Mouse (Mus musculus) hindbrain, embryonic 13.5 days (tissue): ENCODE measurements around the gene Krtap27-1. TPM values are rescaled to one million over a fixed set of nuclear protein-coding genes. Genes with fewer than 3 reads are reported as not detected.

Experiments used
- ATAC-seq: fragments of 200-750 bp; cut with Nextera tagmentation; 2 replicates; pipeline ENCODE4 v1.8.0; 2017; ENCODE audit warnings: moderate TSS enrichment; ENCODE audit not compliant: low FRiP score
- H3K27ac ChIP-seq: fragments of 300-500 bp; sonication (generic); 2 replicates; pipeline ENCODE4 v1.5.1; 2015; ENCODE audit warnings: inconsistent platforms, mild to moderate bottlenecking, moderate library complexity
- H3K27me3 ChIP-seq: fragments of 300-500 bp; sonication (generic); 2 replicates; pipeline ENCODE4 v1.6.1; 2015; ENCODE audit warnings: mild to moderate bottlenecking, inconsistent platforms
- H3K36me3 ChIP-seq: fragments of 300-500 bp; sonication (generic); 2 replicates; pipeline ENCODE4 v1.6.1; 2015; ENCODE audit warnings: mild to moderate bottlenecking, inconsistent platforms
- H3K4me1 ChIP-seq: fragments of 300-500 bp; sonication (generic); replicated peaks from 2 replicates; pipeline ENCODE4 v1.6.1; 2015; ENCODE audit warnings: inconsistent platforms
- H3K4me2 ChIP-seq: fragments of 300-500 bp; sonication (generic); 2 replicates; pipeline ENCODE4 v1.6.1; 2015; ENCODE audit warnings: inconsistent platforms, mild to moderate bottlenecking, moderate library complexity
- H3K4me3 ChIP-seq: fragments of 300-500 bp; sonication (generic); 2 replicates; pipeline ENCODE4 v1.5.1; 2015; ENCODE audit warnings: mild to moderate bottlenecking, inconsistent platforms
- H3K9ac ChIP-seq: fragments of 300-500 bp; sonication (generic); 2 replicates; pipeline ENCODE4 v1.6.1; 2015; ENCODE audit warnings: mild to moderate bottlenecking, inconsistent platforms
- H3K9me3 ChIP-seq: fragments of 300-500 bp; sonication (generic); 2 replicates; pipeline ENCODE4 v1.6.1; 2016; ENCODE audit warnings: inconsistent platforms
- WGBS: fragments of 180-500 bp; shearing (Covaris S2); methylation state at CpG from one replicate; pipeline ENCODE4 v1.1.7; 2015; 5-methylcytosine and 5-hydroxymethylcytosine counted together
- polyA plus RNA-seq: library from polyadenylated mRNA; unstranded; fragments of >200 nt; fragmentation: Nextera tagmentation; extraction: Ambion mirVana; gene quantifications from 2 replicates; pipeline ENCODE4 v1.2.1, GENCODE M21; 2015

The Krtap27-1 gene
- not detected in 2 replicates for polyA plus RNA-seq

- H3K4me3 ChIP-seq = no peak within 1 kb of the TSS
- H3K27ac ChIP-seq = no peak within 1 kb of the TSS
- H3K27me3 ChIP-seq = no peaks in the 10 kb centered on the region
- H3K9ac ChIP-seq = no peak within 1 kb of the TSS
- H3K4me1 ChIP-seq = no peaks in the 10 kb centered on the region
- ATAC-seq = no peak
- no peak within 1 kb of the TSS for H3K4me2 ChIP-seq
- 91% methylated on average over 4 of the region's 4 CpGs for WGBS
- no peaks in the 10 kb centered on the region for H3K9me3 ChIP-seq
- H3K36me3 ChIP-seq = no peaks in the 10 kb centered on the region
Observed at GRCm38 (mm10) chr16:88671571-88671970, at the start of gene Krtap27-1. Gene Krtap27-1 (minus strand): TSS chr16:88671671.

GRCm38 (mm10) chr16:88720031-88720430 is 48.6 kb upstream of the Krtap27-1 start:
- no peak overlapping the region for H3K27ac ChIP-seq
- WGBS = 22% methylated on average over 1 of the region's 1 CpGs

GRCm38 (mm10) chr16:88716549-88716948 is 45.1 kb upstream of the Krtap27-1 start:
- no peak overlapping the region for H3K4me3 ChIP-seq
- H3K36me3 ChIP-seq = no peaks in the 10 kb centered on the region
- no peak for ATAC-seq
- no peak overlapping the region for H3K9ac ChIP-seq
- no peaks in the 10 kb centered on the region for H3K9me3 ChIP-seq
- H3K4me1 ChIP-seq = no peaks in the 10 kb centered on the region
- H3K4me2 ChIP-seq = no peak overlapping the region
- no peak overlapping the region for H3K27ac ChIP-seq
- H3K27me3 ChIP-seq = no peaks in the 10 kb centered on the region

More at GRCm38 (mm10) chr16:88720031-88720430, 48.6 kb upstream of the Krtap27-1 start:
- Histone ChIP-seq H3K9me3 (no peaks in the 10 kb centered on the region), H3K4me1 (0 out of 2 replicates have a peak, but pooled peaks cover 3% of the 10 kb centered on the region), H3K4me2 (no peak overlapping the region), H3K4me3 (no peak overlapping the region), H3K36me3 (no peaks in the 10 kb centered on the region), H3K9ac (no peak overlapping the region), H3K27me3 (no peaks in the 10 kb centered on the region)
- ATAC-seq = no peak

GRCm38 (mm10) chr16:88711245-88711644 is 39.8 kb upstream of the Krtap27-1 start:
- Histone ChIP-seq H3K4me3 (no peak overlapping the region), H3K4me2 (no peak overlapping the region), H3K9ac (no peak overlapping the region), H3K36me3 (no peaks in the 10 kb centered on the region), H3K4me1 (no peaks in the 10 kb centered on the region), H3K27ac (no peak overlapping the region), H3K9me3 (no peaks in the 10 kb centered on the region), H3K27me3 (no peaks in the 10 kb centered on the region)
- 87% methylated on average over 6 of the region's 6 CpGs for WGBS
- ATAC-seq = no peak

GRCm38 (mm10) chr16:88710757-88711156 is 39.3 kb upstream of the Krtap27-1 start:
- Histone ChIP-seq H3K9me3 (no peaks in the 10 kb centered on the region), H3K27ac (no peak overlapping the region), H3K4me1 (no peaks in the 10 kb centered on the region), H3K36me3 (no peaks in the 10 kb centered on the region), H3K27me3 (no peaks in the 10 kb centered on the region), H3K4me2 (no peak overlapping the region), H3K9ac (no peak overlapping the region), H3K4me3 (no peak overlapping the region)
- WGBS = 82% methylated on average over 4 of the region's 4 CpGs
- ATAC-seq = no peak

GRCm38 (mm10) chr16:88707496-88708012 is 36.1 kb upstream of the Krtap27-1 start, which contains the start of gene 2310061N02Rik:
Gene 2310061N02Rik (minus strand): TSS chr16:88707962.
- Histone ChIP-seq H3K27ac (no peak within 1 kb of the TSS), H3K4me1 (no peaks in the 10 kb centered on the region), H3K36me3 (no peaks in the 10 kb centered on the region), H3K4me3 (no peak within 1 kb of the TSS), H3K27me3 (no peaks in the 10 kb centered on the region), H3K4me2 (no peak within 1 kb of the TSS), H3K9ac (no peak within 1 kb of the TSS), H3K9me3 (no peaks in the 10 kb centered on the region)
- ATAC-seq = no peak
- 90% methylated on average over 10 of the region's 10 CpGs for WGBS

GRCm38 (mm10) chr16:88701072-88701864 is 29.8 kb upstream of the Krtap27-1 start:
- H3K9me3 ChIP-seq = no peaks in the 10 kb centered on the region
- ATAC-seq = no peak
- no peaks in the 10 kb centered on the region for H3K36me3 ChIP-seq
- H3K4me1 ChIP-seq = no peaks in the 10 kb centered on the region
- no peak overlapping the region for H3K4me2 ChIP-seq
- no peaks in the 10 kb centered on the region for H3K27me3 ChIP-seq
- no peak overlapping the region for H3K4me3 ChIP-seq
- H3K9ac ChIP-seq = no peak overlapping the region
- no peak overlapping the region for H3K27ac ChIP-seq
- 58% methylated on average over 4 of the region's 4 CpGs for WGBS

GRCm38 (mm10) chr16:88696256-88696655 is 24.8 kb upstream of the Krtap27-1 start:
- no peak overlapping the region for H3K4me2 ChIP-seq
- no peaks in the 10 kb centered on the region for H3K9me3 ChIP-seq
- no peak overlapping the region for H3K27ac ChIP-seq
- no peaks in the 10 kb centered on the region for H3K4me1 ChIP-seq
- H3K36me3 ChIP-seq = no peaks in the 10 kb centered on the region
- no peaks in the 10 kb centered on the region for H3K27me3 ChIP-seq
- 80% methylated on average over 4 of the region's 4 CpGs for WGBS
- H3K9ac ChIP-seq = no peak overlapping the region
- ATAC-seq = no peak
- H3K4me3 ChIP-seq = no peak overlapping the region

- Histone ChIP-seq H3K27ac (no peak overlapping the region), H3K36me3 (no peaks in the 10 kb centered on the region), H3K27me3 (no peaks in the 10 kb centered on the region), H3K4me1 (no peaks in the 10 kb centered on the region), H3K4me2 (no peak overlapping the region), H3K4me3 (no peak overlapping the region), H3K9me3 (no peaks in the 10 kb centered on the region), H3K9ac (no peak overlapping the region)
- ATAC-seq = no peak
- WGBS = 38% methylated on average over 2 of the region's 2 CpGs
Observed at GRCm38 (mm10) chr16:88681282-88681681, 9.8 kb upstream of the Krtap27-1 start.

GRCm38 (mm10) chr16:88679099-88679498 is 7.6 kb upstream of the Krtap27-1 start:
- H3K4me1 ChIP-seq = no peaks in the 10 kb centered on the region
- no peak overlapping the region for H3K9ac ChIP-seq
- no peaks in the 10 kb centered on the region for H3K36me3 ChIP-seq
- no peak overlapping the region for H3K4me2 ChIP-seq
- 85% methylated on average over 6 of the region's 6 CpGs for WGBS
- H3K9me3 ChIP-seq = no peaks in the 10 kb centered on the region
- H3K27ac ChIP-seq = no peak overlapping the region
- no peak for ATAC-seq
- H3K4me3 ChIP-seq = no peak overlapping the region
- H3K27me3 ChIP-seq = no peaks in the 10 kb centered on the region

GRCm38 (mm10) chr16:88657426-88657825 is 14.0 kb downstream of the Krtap27-1 start:
- no peak overlapping the region for H3K27ac ChIP-seq
- WGBS = 72% methylated on average over 1 of the region's 1 CpGs
- H3K4me2 ChIP-seq = no peak overlapping the region
- H3K4me1 ChIP-seq = no peaks in the 10 kb centered on the region
- no peaks in the 10 kb centered on the region for H3K9me3 ChIP-seq
- ATAC-seq = peak; percentile 63
- H3K4me3 ChIP-seq = no peak overlapping the region
- H3K36me3 ChIP-seq = no peaks in the 10 kb centered on the region
- H3K9ac ChIP-seq = no peak overlapping the region
- H3K27me3 ChIP-seq = no peaks in the 10 kb centered on the region

GRCm38 (mm10) chr16:88651952-88652351 is 19.5 kb downstream of the Krtap27-1 start:
- H3K4me1 ChIP-seq = no peaks in the 10 kb centered on the region
- no peaks in the 10 kb centered on the region for H3K27me3 ChIP-seq
- H3K27ac ChIP-seq = no peak overlapping the region
- H3K9me3 ChIP-seq = no peaks in the 10 kb centered on the region
- no peaks in the 10 kb centered on the region for H3K36me3 ChIP-seq
- H3K4me3 ChIP-seq = no peak overlapping the region
- 79% methylated on average over 2 of the region's 2 CpGs for WGBS
- H3K9ac ChIP-seq = no peak overlapping the region
- H3K4me2 ChIP-seq = no peak overlapping the region
- ATAC-seq = no peak

- H3K4me1 ChIP-seq = no peaks in the 10 kb centered on the region
- H3K27me3 ChIP-seq = no peaks in the 10 kb centered on the region
- H3K4me3 ChIP-seq = no peak overlapping the region
- no peak overlapping the region for H3K9ac ChIP-seq
- H3K9me3 ChIP-seq = no peaks in the 10 kb centered on the region
- WGBS = 89% methylated on average over 1 of the region's 1 CpGs
- no peak overlapping the region for H3K27ac ChIP-seq
- H3K36me3 ChIP-seq = no peaks in the 10 kb centered on the region
- no peak overlapping the region for H3K4me2 ChIP-seq
- ATAC-seq = no peak
Observed at GRCm38 (mm10) chr16:88651082-88651481, 20.4 kb downstream of the Krtap27-1 start.
